Mouse (Mus musculus) embryonic facial prominence, embryonic 15.5 days (tissue): ENCODE results near the gene Pank4. TPM values are rescaled to one million over a fixed set of nuclear protein-coding genes. Genes with fewer than 3 reads are reported as not detected.

Experiments used
- ATAC-seq: fragments of 200-750 bp; cut with Nextera tagmentation; 2 replicates; pipeline ENCODE4 v1.8.0; 2017; ENCODE audit warnings: low read depth, moderate TSS enrichment; ENCODE audit not compliant: insufficient number of reproducible peaks, low FRiP score, low TSS enrichment
- H3K27ac ChIP-seq: fragments of 300-500 bp; sonication (generic); replicated peaks from 2 replicates; pipeline ENCODE4 v1.5.1; 2015; ENCODE audit warnings: mild to moderate bottlenecking, inconsistent platforms
- H3K27me3 ChIP-seq: fragments of 300-500 bp; sonication (generic); 2 replicates; pipeline ENCODE4 v1.6.1; 2015; ENCODE audit warnings: inconsistent platforms
- H3K36me3 ChIP-seq: fragments of 300-500 bp; sonication (generic); 2 replicates; pipeline ENCODE4 v1.6.1; 2015; ENCODE audit warnings: mild to moderate bottlenecking, inconsistent platforms
- H3K4me1 ChIP-seq: fragments of 300-500 bp; sonication (generic); 2 replicates; pipeline ENCODE4 v1.6.1; 2015; ENCODE audit warnings: inconsistent platforms
- H3K4me2 ChIP-seq: fragments of 300-500 bp; sonication (generic); replicated peaks from 2 replicates; pipeline ENCODE4 v1.6.1; 2015; ENCODE audit warnings: mild to moderate bottlenecking, inconsistent platforms
- H3K4me3 ChIP-seq: fragments of 300-500 bp; sonication (generic); replicated peaks from 2 replicates; pipeline ENCODE4 v1.5.1; 2015; ENCODE audit warnings: mild to moderate bottlenecking, inconsistent platforms
- H3K9ac ChIP-seq: fragments of 300-500 bp; sonication (generic); 2 replicates; pipeline ENCODE4 v1.6.1; 2015; ENCODE audit warnings: inconsistent platforms
- H3K9me3 ChIP-seq: fragments of 300-500 bp; sonication (generic); replicated peaks from 2 replicates; pipeline ENCODE4 v1.6.1; 2016; ENCODE audit warnings: inconsistent platforms
- WGBS: fragments of 180-500 bp; shearing (Covaris S2); methylation state at CpG from one replicate; pipeline ENCODE4 v1.1.7; 2015; 5-methylcytosine and 5-hydroxymethylcytosine counted together
- polyA plus RNA-seq: library from polyadenylated mRNA; unstranded; fragments of >200 nt; fragmentation: Nextera tagmentation; extraction: Ambion mirVana; gene quantifications from 2 replicates; pipeline ENCODE4 v1.2.1, GENCODE M21; 2015

The Pank4 gene
- polyA plus RNA-seq, 1 experiment from 2014 or later, result 43.6 TPM

GRCm38 (mm10) chr4:154960690-154961225 is 3.2 kb upstream of the Pank4 start, which contains the start of gene Hes5:
Gene Hes5, plus strand, starts transcription at chr4:154960923.
- Histone ChIP-seq H3K4me3 (peak within 1 kb of the TSS; percentile 45), H3K4me1 (peaks cover 61% of the 10 kb centered on the region), H3K9me3 (no peaks in the 10 kb centered on the region), H3K4me2 (peak within 1 kb of the TSS; percentile 83), H3K36me3 (no peaks in the 10 kb centered on the region), H3K9ac (no peak within 1 kb of the TSS), H3K27me3 (peaks cover 67% of the 10 kb centered on the region), H3K27ac (no peak within 1 kb of the TSS)
- WGBS, result under 1% methylated on average over 65 of the region's 65 CpGs
- ATAC-seq, result no peak

DNA sequence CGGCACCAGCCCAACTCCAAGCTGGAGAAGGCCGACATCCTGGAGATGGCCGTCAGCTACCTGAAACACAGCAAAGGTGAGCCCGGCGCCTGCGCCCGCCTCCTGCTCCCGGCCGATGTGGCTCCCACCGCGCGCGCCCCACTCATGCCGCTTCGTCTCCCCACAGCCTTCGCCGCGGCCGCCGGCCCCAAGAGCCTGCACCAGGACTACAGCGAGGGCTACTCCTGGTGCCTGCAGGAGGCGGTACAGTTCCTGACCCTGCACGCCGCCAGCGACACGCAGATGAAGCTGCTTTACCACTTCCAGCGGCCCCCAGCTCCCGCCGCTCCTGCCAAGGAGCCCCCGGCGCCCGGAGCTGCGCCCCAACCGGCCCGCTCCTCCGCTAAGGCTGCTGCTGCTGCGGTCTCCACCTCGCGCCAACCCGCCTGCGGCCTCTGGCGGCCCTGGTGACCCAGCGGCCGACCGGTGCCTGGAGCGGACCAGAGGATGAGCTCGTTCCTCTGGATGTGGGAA is 2.6 kb upstream of the Pank4 start:
- H3K27me3 ChIP-seq, result peaks cover 66% of the 10 kb centered on the region
- no peak overlapping the region for H3K27ac ChIP-seq
- H3K4me2 ChIP-seq, result peak overlapping the region; percentile 83
- under 1% methylated on average over 46 of the region's 47 CpGs for WGBS
- H3K4me3 ChIP-seq, result peak overlapping the region; percentile 45
- H3K9ac ChIP-seq, result no peak overlapping the region
- H3K9me3 ChIP-seq, result no peaks in the 10 kb centered on the region
- peaks cover 63% of the 10 kb centered on the region for H3K4me1 ChIP-seq
- no peaks in the 10 kb centered on the region for H3K36me3 ChIP-seq
- no peak for ATAC-seq

DNA sequence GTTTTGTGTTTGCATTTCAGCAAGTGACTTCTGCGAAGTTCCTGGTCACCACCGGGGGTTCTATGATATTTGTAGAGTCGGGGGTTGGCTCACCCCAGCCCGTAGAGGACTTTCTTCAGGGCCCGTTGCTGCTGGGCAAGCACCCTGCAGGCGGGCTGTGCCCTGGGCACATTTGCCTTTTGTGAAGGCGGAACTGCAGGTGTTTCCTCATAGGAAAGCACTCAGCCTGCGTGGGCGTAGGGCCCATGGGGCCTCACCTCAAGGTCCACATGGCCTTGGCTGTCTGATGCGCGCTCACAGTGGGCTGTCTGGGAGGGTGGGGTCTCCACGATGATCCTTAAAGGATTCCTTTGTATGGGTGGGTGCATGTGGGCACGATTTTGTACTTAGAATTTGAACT is 2.0 kb upstream of the Pank4 start:
- H3K27me3 ChIP-seq, result peaks cover 62% of the 10 kb centered on the region
- no peaks in the 10 kb centered on the region for H3K9me3 ChIP-seq
- no peak overlapping the region for H3K9ac ChIP-seq
- no peaks in the 10 kb centered on the region for H3K36me3 ChIP-seq
- no peak for ATAC-seq
- peaks cover 63% of the 10 kb centered on the region for H3K4me1 ChIP-seq
- peak overlapping the region; percentile 45; the same call in 1 of the 2 replicates for H3K4me3 ChIP-seq
- H3K27ac ChIP-seq, result no peak overlapping the region
- WGBS, result 24% methylated on average over 13 of the region's 13 CpGs
- H3K4me2 ChIP-seq, result peak overlapping the region; percentile 83

GRCm38 (mm10) chr4:154962683-154963082 is 1.2 kb upstream of the Pank4 start:
- 0 out of 2 replicates have a peak overlapping the region, but pooled peaks have one; percentile 63 for H3K4me2 ChIP-seq
- H3K27ac ChIP-seq, result no peak overlapping the region
- H3K9me3 ChIP-seq, result no peaks in the 10 kb centered on the region
- H3K4me1 ChIP-seq, result peaks cover 59% of the 10 kb centered on the region
- no peak for ATAC-seq
- H3K27me3 ChIP-seq, result peaks cover 55% of the 10 kb centered on the region
- H3K4me3 ChIP-seq, result no peak overlapping the region
- H3K36me3 ChIP-seq, result no peaks in the 10 kb centered on the region
- 82% methylated on average over 7 of the region's 7 CpGs for WGBS
- no peak overlapping the region for H3K9ac ChIP-seq

DNA sequence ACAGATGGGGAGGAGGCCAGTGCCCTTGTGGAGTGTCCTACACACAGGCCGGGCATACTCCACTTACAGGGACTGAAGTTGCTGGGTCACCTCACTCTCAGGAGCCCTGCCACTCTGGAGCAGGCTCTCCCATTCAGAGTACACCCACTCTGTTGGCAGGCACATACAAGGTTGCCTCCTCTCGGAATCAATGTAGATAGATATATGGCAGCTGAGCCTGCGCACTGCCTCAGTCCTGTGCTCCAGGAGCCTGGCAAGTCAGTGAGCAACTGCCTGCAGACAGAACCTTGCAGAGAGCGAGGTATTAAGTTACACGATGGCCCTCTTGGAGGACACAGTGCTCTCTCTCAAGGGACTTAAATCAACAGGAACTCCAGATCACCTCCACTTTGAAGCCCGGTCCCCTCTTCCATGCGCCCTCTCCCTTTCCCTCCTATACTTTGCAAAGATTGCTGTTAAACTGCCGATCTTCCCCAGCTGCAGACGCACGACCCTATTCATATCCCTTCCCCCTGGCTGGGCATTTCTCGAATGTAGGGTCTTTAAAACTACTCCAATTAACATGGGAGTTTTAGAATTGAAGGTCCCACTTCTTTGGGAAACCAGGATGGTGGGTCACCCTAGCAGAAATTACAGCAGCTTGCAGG is 610 bp upstream of the Pank4 start:
- peak overlapping the region; percentile 77 for H3K4me3 ChIP-seq
- peaks cover 53% of the 10 kb centered on the region for H3K4me1 ChIP-seq
- WGBS, result 28% methylated on average over 11 of the region's 11 CpGs
- peak overlapping the region; percentile 63 for H3K4me2 ChIP-seq
- peaks cover 49% of the 10 kb centered on the region for H3K27me3 ChIP-seq
- H3K27ac ChIP-seq, result peak overlapping the region; percentile 91; the same call in 1 of the 2 replicates
- no peaks in the 10 kb centered on the region for H3K9me3 ChIP-seq
- 0 out of 2 replicates have a peak, but pooled peaks cover 4% of the 10 kb centered on the region for H3K36me3 ChIP-seq
- no peak overlapping the region for H3K9ac ChIP-seq
- no peak for ATAC-seq

DNA sequence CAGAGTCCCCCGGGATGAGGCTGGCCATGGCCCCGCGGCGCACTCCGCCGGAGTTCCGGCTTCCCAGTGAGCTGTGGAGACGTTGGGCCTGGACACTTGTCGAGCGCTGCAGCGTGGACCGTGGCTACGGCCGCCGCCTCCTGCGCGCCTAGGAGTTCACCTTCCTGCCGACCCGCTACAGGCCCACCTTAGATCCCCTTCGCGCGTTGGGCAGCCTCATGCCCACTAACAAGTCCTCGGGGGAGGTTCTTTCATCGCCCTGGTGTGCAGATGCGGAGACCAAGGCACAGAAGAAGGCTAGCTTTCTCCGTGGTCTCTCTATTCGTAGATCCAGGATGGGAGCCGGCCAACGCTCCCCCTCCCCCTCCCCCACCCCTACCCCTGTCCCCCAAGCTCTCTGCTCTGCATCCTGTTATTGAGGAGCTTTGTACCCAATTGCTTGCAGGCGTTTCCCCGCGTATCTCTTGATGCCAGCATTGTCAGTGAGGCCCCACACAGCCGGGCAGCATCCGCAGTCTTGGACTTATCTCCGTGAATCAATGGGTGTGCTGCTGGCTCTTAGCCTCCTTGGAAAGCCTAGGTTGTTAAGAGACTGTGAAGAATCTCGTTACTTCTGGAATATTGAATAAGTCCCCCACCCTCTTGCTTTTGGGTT is 785 bp downstream of the Pank4 start:
- Histone ChIP-seq H3K4me1 (peaks cover 47% of the 10 kb centered on the region), H3K27ac (peak overlapping the region; percentile 91), H3K9me3 (no peaks in the 10 kb centered on the region), H3K4me3 (peak overlapping the region; percentile 77), H3K36me3 (peaks cover 15% of the 10 kb centered on the region), H3K27me3 (peaks cover 35% of the 10 kb centered on the region), H3K4me2 (peak overlapping the region; percentile 63), H3K9ac (peak overlapping the region; percentile 77)
- ATAC-seq, result no peak; the same call in 1 of the 2 replicates
- under 1% methylated on average over 36 of the region's 36 CpGs for WGBS

GRCm38 (mm10) chr4:154965856-154966255 is 1.9 kb downstream of the Pank4 start:
- no peaks in the 10 kb centered on the region for H3K9me3 ChIP-seq
- H3K27ac ChIP-seq, result no peak overlapping the region
- WGBS, result 64% methylated on average over 3 of the region's 3 CpGs
- peaks cover 24% of the 10 kb centered on the region for H3K27me3 ChIP-seq
- no peak for ATAC-seq
- H3K4me2 ChIP-seq, result peak overlapping the region; percentile 63; the same call in 1 of the 2 replicates
- H3K4me1 ChIP-seq, result peaks cover 37% of the 10 kb centered on the region
- peak overlapping the region; percentile 77; the same call in 1 of the 2 replicates for H3K4me3 ChIP-seq
- peaks cover 27% of the 10 kb centered on the region for H3K36me3 ChIP-seq
- no peak overlapping the region for H3K9ac ChIP-seq

GRCm38 (mm10) chr4:154967173-154967572 is 3.2 kb downstream of the Pank4 start:
- no peak overlapping the region for H3K4me2 ChIP-seq
- no peak for ATAC-seq
- no peak overlapping the region for H3K9ac ChIP-seq
- no peaks in the 10 kb centered on the region for H3K9me3 ChIP-seq
- H3K27me3 ChIP-seq, result peaks cover 11% of the 10 kb centered on the region
- H3K4me1 ChIP-seq, result peaks cover 26% of the 10 kb centered on the region
- H3K36me3 ChIP-seq, result peaks cover 40% of the 10 kb centered on the region
- H3K4me3 ChIP-seq, result no peak overlapping the region
- H3K27ac ChIP-seq, result no peak overlapping the region
- WGBS, result 69% methylated on average over 5 of the region's 5 CpGs

- Histone ChIP-seq H3K36me3 (peaks cover 94% of the 10 kb centered on the region), H3K9me3 (no peaks in the 10 kb centered on the region), H3K4me2 (no peak overlapping the region), H3K9ac (no peak overlapping the region), H3K4me3 (no peak overlapping the region), H3K27ac (no peak overlapping the region), H3K27me3 (no peaks in the 10 kb centered on the region), H3K4me1 (no peaks in the 10 kb centered on the region)
- no peak for ATAC-seq
- 91% methylated on average over 12 of the region's 12 CpGs for WGBS
These were observed 8.6 kb downstream of the Pank4 start for GRCm38 (mm10) chr4:154972546-154972945.

GRCm38 (mm10) chr4:154974163-154974611 is 10.3 kb downstream of the Pank4 start:
- Histone ChIP-seq H3K9me3 (no peaks in the 10 kb centered on the region), H3K36me3 (peaks cover 100% of the 10 kb centered on the region), H3K4me2 (no peak overlapping the region), H3K4me3 (no peak overlapping the region), H3K27me3 (no peaks in the 10 kb centered on the region), H3K4me1 (no peaks in the 10 kb centered on the region), H3K9ac (no peak overlapping the region), H3K27ac (no peak overlapping the region)
- ATAC-seq, result no peak
- WGBS, result 83% methylated on average over 11 of the region's 11 CpGs

GRCm38 (mm10) chr4:154980110-154980509 is 16.2 kb downstream of the Pank4 start:
- Histone ChIP-seq H3K36me3 (peaks cover 60% of the 10 kb centered on the region), H3K4me3 (no peak overlapping the region), H3K27me3 (peaks cover 11% of the 10 kb centered on the region; the same call in 1 of the 2 replicates), H3K9me3 (no peaks in the 10 kb centered on the region), H3K9ac (no peak overlapping the region), H3K4me2 (no peak overlapping the region), H3K27ac (no peak overlapping the region), H3K4me1 (peaks cover 7% of the 10 kb centered on the region)
- no peak for ATAC-seq
- 86% methylated on average over 4 of the region's 4 CpGs for WGBS
